Mouse (Mus musculus) retina, postnatal 1 day (tissue): ENCODE data around the gene Cryba2.

Experiments
- DNase-seq: peaks from one replicate; pipeline ENCODE4 v3.0.0-alpha.2; 2012

Cryba2 gene

GRCm38 (mm10) chr1:74846341-74846740, 46.6 kb downstream of the Cryba2 start:
- DNase-seq = peak; percentile 7

GRCm38 (mm10) chr1:74843090-74843489, 49.9 kb downstream of the Cryba2 start:
- DNase-seq = no peak
